Mouse (Mus musculus) erythroblast, embryonic 14.5 days (primary cell): ENCODE results near the gene Il3.
"Not testable (repeated sequence)": the region's sequence is repeated elsewhere in the genome, so short reads cannot be mapped to it uniquely, and the experiment has no call there.

Experiments used
- GATA1 ChIP-seq: IDR thresholded peaks from 2 replicates; pipeline ENCODE4 v1.6.1; 2012; ENCODE audit warnings: low read length, inconsistent platforms, mixed read lengths
- TAL1 ChIP-seq: IDR thresholded peaks from 3 replicates; pipeline ENCODE4 v1.6.1; 2012; ENCODE audit warnings: low read length, inconsistent platforms, mixed read lengths

GRCm38 (mm10) chr11:54297471-54297870 lies 30.4 kb upstream of the Il3 start:
- TF ChIP-seq GATA1, TAL1: not testable (repeated sequence)
